Mouse (Mus musculus): ENCODE results near the gene Btbd35f22. TPM values are rescaled to one million over a fixed set of nuclear protein-coding genes. Genes with fewer than 3 reads are reported as not detected.
"Not testable (repeated sequence)": the region's sequence is repeated elsewhere in the genome, so short reads cannot be mapped to it uniquely, and the experiment has no call there.

Gene Btbd35f22
- polyA plus RNA-seq (2015; fragmentation: Nextera tagmentation; extraction: Ambion mirVana) = not detected in 2 replicates

DNA sequence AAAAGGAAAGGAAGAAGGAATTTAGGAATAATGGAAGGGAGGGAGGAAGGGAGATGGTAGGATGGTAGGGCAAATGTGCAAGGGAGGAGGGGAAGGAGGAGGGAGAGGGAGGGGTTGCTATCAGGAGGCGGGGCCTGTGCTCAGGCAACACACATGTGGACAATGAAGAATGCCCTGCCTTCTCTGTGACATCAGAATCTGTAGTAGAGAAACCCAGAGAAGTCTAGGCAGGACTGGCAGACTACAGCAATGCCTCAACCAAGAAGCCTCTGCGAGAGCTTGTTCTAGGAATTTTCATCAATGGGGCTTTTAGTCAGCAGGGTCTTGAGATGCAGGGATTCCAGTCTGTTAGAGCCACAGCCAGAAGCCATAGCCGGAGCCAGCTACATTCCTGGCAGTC is at the start of gene Btbd35f22:
Gene Btbd35f22 (plus strand): TSS at position 301 of the 400 bp plus-strand sequence.
- H3K9me3 ChIP-seq; H3K4me3 ChIP-seq; ATAC-seq (ENCODE audit: low FRiP score); H3K27me3 ChIP-seq; H3K36me3 ChIP-seq; H3K27ac ChIP-seq; H3K9ac ChIP-seq; H3K4me2 ChIP-seq; H3K4me1 ChIP-seq (replicated peaks): not testable (repeated sequence)
- no CpG with 5 or more reads among the region's 3 CpGs for WGBS

Other genes with a start within 250 kb of the Btbd35f22 start
- not detected in 2 replicates for gene Gm21637, start 85.8 kb upstream of the Btbd35f22 start, polyA plus RNA-seq (2015; fragmentation: Nextera tagmentation; extraction: Ambion mirVana)
- gene Btbd35f2, start 230.6 kb downstream of the Btbd35f22 start, polyA plus RNA-seq (2015; fragmentation: Nextera tagmentation; extraction: Ambion mirVana) = not detected in 2 replicates

Measured in hindbrain, embryonic 13.5 days (tissue).